8 mouse cellular contexts compared by ENCODE assay signal in the genomic region with DNA sequence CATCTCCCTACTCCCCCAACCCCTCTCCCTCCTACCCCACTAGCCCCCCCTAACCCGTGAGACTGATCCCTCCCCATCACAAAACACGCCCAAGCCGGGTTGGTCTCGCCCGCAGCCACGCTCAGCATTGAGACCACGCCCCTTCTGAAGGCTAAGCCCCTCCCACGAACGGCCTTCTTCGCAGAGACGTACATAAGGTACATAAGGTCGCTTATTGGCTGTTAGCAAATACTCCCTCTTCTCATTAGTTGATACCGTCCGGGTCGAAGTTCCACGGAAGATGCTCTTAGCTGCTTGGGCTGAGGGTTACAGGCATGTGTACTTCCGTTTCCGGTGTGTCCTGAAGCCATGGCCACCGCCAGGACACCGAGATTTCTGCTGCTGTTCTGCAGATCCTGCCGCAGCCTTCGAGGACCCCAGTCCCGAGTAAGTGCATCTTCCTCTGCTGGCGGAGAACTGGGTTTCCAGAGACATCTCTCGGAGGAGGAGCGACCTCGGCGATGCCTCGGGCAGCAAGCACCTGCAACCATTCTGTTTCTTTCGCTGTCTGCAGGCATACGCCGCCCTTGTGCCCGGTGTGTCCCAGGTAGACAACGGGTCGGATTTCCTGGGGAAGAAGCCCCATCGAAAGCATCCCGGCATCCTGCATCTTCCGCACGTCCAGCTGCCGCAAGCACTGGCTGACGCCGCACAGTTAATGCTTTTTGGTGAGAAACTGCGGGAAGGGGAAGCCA. TPM values are rescaled to one million over a fixed set of nuclear protein-coding genes. Genes with fewer than 3 reads are reported as not detected.
DNase-seq lines count a peak whose midpoint lies in the region; ATAC-seq and TF ChIP-seq lines count a peak whose summit lies in the region.

A gene (plus strand): TSS at position 245 of the 734 bp plus-strand sequence.

- H3K4me2 ChIP-seq in heart, embryonic 11.5 days: peak within 1 kb of the TSS; percentile 82
- peak within 1 kb of the TSS; percentile 86 for H3K4me2 ChIP-seq in kidney, embryonic 16.5 days (replicated peaks; ENCODE audit: low read depth, low read length)
- H3K4me2 ChIP-seq in myocyte (ENCODE audit: low read depth): peak within 1 kb of the TSS; percentile 99

- peaks cover 3% of the 10 kb centered on the region for H3K79me3 ChIP-seq in C2C12 (ENCODE audit: low read depth)

- no peak for TF ChIP-seq CTCF in C2C12 (IDR thresholded peaks at IDR 0.05; ENCODE audit: control insufficient read depth, insufficient read depth, insufficient read length)
- no peak for TF ChIP-seq CTCF in brain, embryonic 14.5 days (IDR thresholded peaks at IDR 0.05; ENCODE audit: borderline replicate concordance, extremely low read depth, insufficient read depth, insufficient read length)
- TF ChIP-seq CTCF in liver, adult 2 months (IDR thresholded peaks at IDR 0.05; ENCODE audit: low read depth, low read length): peak; percentile 20; the same call in 1 of the 2 replicates

- H3K4me1 ChIP-seq in erythroblast, embryonic 14.5 days (ENCODE audit: control insufficient read depth): peaks cover 18% of the 10 kb centered on the region
- H3K4me1 ChIP-seq in heart, embryonic 11.5 days (ENCODE audit: control insufficient read depth, insufficient read depth, low read length): peaks cover 6% of the 10 kb centered on the region; the same call in 1 of the 2 replicates
- H3K4me1 ChIP-seq in kidney, embryonic 16.5 days (ENCODE audit: insufficient read depth, low read length): peaks cover 12% of the 10 kb centered on the region
- H3K4me1 ChIP-seq in liver, adult 2 months (ENCODE audit: control insufficient read depth, insufficient read depth, low read length): peaks cover 4% of the 10 kb centered on the region; the same call in 1 of the 2 replicates

- no peaks in the 10 kb centered on the region for H3K9me3 ChIP-seq in erythroblast, embryonic 14.5 days (ENCODE audit: control insufficient read depth, low read length)
- no peaks in the 10 kb centered on the region for H3K9me3 ChIP-seq in heart, embryonic 11.5 days (replicated peaks; ENCODE audit: control insufficient read depth, low read length)
- H3K9me3 ChIP-seq in kidney, embryonic 16.5 days (ENCODE audit: low read length): no peaks in the 10 kb centered on the region

- TF ChIP-seq POLR2A in brain, embryonic 14.5 days (IDR thresholded peaks at IDR 0.05; ENCODE audit: borderline replicate concordance, extremely low read depth, insufficient read depth, insufficient read length, poor library complexity, severe bottlenecking): peak; percentile 40; the same call in 1 of the 2 replicates
- 0 out of 2 replicates have a peak, but pooled peaks have one; percentile 51 for TF ChIP-seq POLR2A in liver, adult 2 months (IDR thresholded peaks at IDR 0.05; ENCODE audit: extremely low read depth, insufficient read depth, low read length)
- peak; percentile 54 for TF ChIP-seq POLR2A in myocyte (IDR thresholded peaks at IDR 0.05; ENCODE audit: insufficient read length, low read depth)

- H3K79me2 ChIP-seq in C2C12 (ENCODE audit: control insufficient read depth, insufficient read depth): peaks cover 23% of the 10 kb centered on the region
- H3K79me2 ChIP-seq in liver, adult 2 months (ENCODE audit: control insufficient read depth, insufficient read depth, low read length): no peaks in the 10 kb centered on the region
- peaks cover 6% of the 10 kb centered on the region for H3K79me2 ChIP-seq in myocyte (ENCODE audit: control insufficient read depth, insufficient read depth)

- DNase-seq in brain, embryonic 14.5 days (ENCODE audit: low read depth): peak; percentile 99
- DNase-seq in liver, adult 2 months (ENCODE audit: extremely low read depth, low read depth, low spot score): peak; percentile 99
- DNase-seq in splenic B cell, adult 2 months (ENCODE audit: low read depth, low spot score): peak; percentile 99

- peak within 1 kb of the TSS; percentile 70 for H3K27ac ChIP-seq in heart, embryonic 11.5 days (ENCODE audit: low read depth, low read length)
- H3K27ac ChIP-seq in kidney, embryonic 16.5 days (ENCODE audit: low read length): peak within 1 kb of the TSS; percentile 84
- H3K27ac ChIP-seq in liver, adult 2 months (replicated peaks; ENCODE audit: insufficient read depth, low read depth, low read length): peak within 1 kb of the TSS; percentile 40

- WGBS in heart, embryonic 11.5 days (ENCODE audit: insufficient replicate concordance): under 1% methylated on average over 43 of the region's 43 CpGs
- under 1% methylated on average over 43 of the region's 43 CpGs for WGBS in kidney, embryonic 16.5 days
- WGBS in liver, adult 2 months: under 1% methylated on average over 43 of the region's 43 CpGs

- H3K4me3 ChIP-seq in C2C12 (ENCODE audit: insufficient read depth, poor library complexity, severe bottlenecking) (peak within 1 kb of the TSS; percentile 83), myocyte (peak within 1 kb of the TSS; percentile 66)
- peak within 1 kb of the TSS; percentile 69 for H3K4me3 ChIP-seq in erythroblast, embryonic 14.5 days (replicated peaks)
- peak within 1 kb of the TSS; percentile 82 for H3K4me3 ChIP-seq in heart, embryonic 11.5 days (ENCODE audit: low read depth, low read length)
- H3K4me3 ChIP-seq in kidney, embryonic 16.5 days (ENCODE audit: low read length): peak within 1 kb of the TSS; percentile 76
- H3K4me3 ChIP-seq in liver, adult 2 months (ENCODE audit: insufficient read depth, low read depth, low read length): peak within 1 kb of the TSS; percentile 86

- H3K27me3 ChIP-seq in C2C12 (ENCODE audit: control insufficient read depth, insufficient read depth, insufficient read length): no peaks in the 10 kb centered on the region
- no peaks in the 10 kb centered on the region for H3K27me3 ChIP-seq in erythroblast, embryonic 14.5 days (ENCODE audit: control insufficient read depth)
- H3K27me3 ChIP-seq in heart, embryonic 11.5 days (ENCODE audit: control insufficient read depth, insufficient read depth, low read length): no peaks in the 10 kb centered on the region
- H3K27me3 ChIP-seq in kidney, embryonic 16.5 days (ENCODE audit: insufficient read depth, low read length): no peaks in the 10 kb centered on the region
- H3K27me3 ChIP-seq in liver, adult 2 months (ENCODE audit: control insufficient read depth, insufficient read depth, low read length): no peaks in the 10 kb centered on the region
- no peaks in the 10 kb centered on the region for H3K27me3 ChIP-seq in myocyte (ENCODE audit: control insufficient read depth, insufficient read depth, insufficient read length)
- no peaks in the 10 kb centered on the region for H3K27me3 ChIP-seq in splenic B cell, adult 2 months (ENCODE audit: control insufficient read depth, insufficient read depth, low read length, poor library complexity, severe bottlenecking)

- peaks cover 21% of the 10 kb centered on the region for H3K36me3 ChIP-seq in C2C12 (ENCODE audit: control insufficient read depth, insufficient read depth)
- peaks cover 25% of the 10 kb centered on the region for H3K36me3 ChIP-seq in erythroblast, embryonic 14.5 days (ENCODE audit: control insufficient read depth)
- peaks cover 11% of the 10 kb centered on the region for H3K36me3 ChIP-seq in heart, embryonic 11.5 days (ENCODE audit: control insufficient read depth, insufficient read depth, low read length)
- peaks cover 31% of the 10 kb centered on the region for H3K36me3 ChIP-seq in kidney, embryonic 16.5 days (ENCODE audit: insufficient read depth, low read length)
- peaks cover 22% of the 10 kb centered on the region for H3K36me3 ChIP-seq in liver, adult 2 months (ENCODE audit: control insufficient read depth, insufficient read depth, low read length)
- H3K36me3 ChIP-seq in myocyte (ENCODE audit: control insufficient read depth, insufficient read depth): no peaks in the 10 kb centered on the region
- peaks cover 7% of the 10 kb centered on the region for H3K36me3 ChIP-seq in splenic B cell, adult 2 months (ENCODE audit: control insufficient read depth, insufficient read depth, low read length, poor library complexity, severe bottlenecking)

- peak within 1 kb of the TSS; percentile 82 for H3K9ac ChIP-seq in heart, embryonic 11.5 days (ENCODE audit: low read depth, low read length)
- peak within 1 kb of the TSS; percentile 83 for H3K9ac ChIP-seq in kidney, embryonic 16.5 days (replicated peaks; ENCODE audit: low read length)
- peak within 1 kb of the TSS; percentile 73 for H3K9ac ChIP-seq in liver, adult 2 months (ENCODE audit: low read depth, low read length)

- peak; percentile 96 for ATAC-seq in heart, embryonic 11.5 days (replicated peaks; ENCODE audit: insufficient number of reproducible peaks, low FRiP score, low TSS enrichment)
- ATAC-seq in kidney, embryonic 16.5 days (ENCODE audit: low FRiP score, low TSS enrichment): peak; percentile 97

- H3ac ChIP-seq in C2C12 (ENCODE audit: control insufficient read depth, insufficient read length, low read depth): peak within 1 kb of the TSS; percentile 86
- peak within 1 kb of the TSS; percentile 4 for H3ac ChIP-seq in myocyte (ENCODE audit: control insufficient read depth, insufficient read length)

TF ChIP-seq in C2C12, 6 proteins besides CTCF, POLR2A, EP300 and RAD21:
- TF ChIP-seq USF1 (IDR thresholded peaks at IDR 0.05; ENCODE audit: low read depth) (no peak), MAX (IDR thresholded peaks at IDR 0.05) (no peak), MYOD1 (IDR thresholded peaks at IDR 0.05; ENCODE audit: control insufficient read depth, insufficient read length, low read depth) (no peak), FOSL1 (IDR thresholded peaks at IDR 0.05; ENCODE audit: insufficient read depth, low read length, poor library complexity, severe bottlenecking) (no peak), CEBPB (IDR thresholded peaks at IDR 0.05; ENCODE audit: low read depth) (no peak), MYOG (IDR thresholded peaks at IDR 0.05; ENCODE audit: control insufficient read depth, extremely low read depth, insufficient read length) (no peak)

TF ChIP-seq in myocyte, 11 proteins besides CTCF, POLR2A, EP300 and RAD21 (continues in another document):
- no peak for TF ChIP-seq USF1 (IDR thresholded peaks at IDR 0.05; ENCODE audit: low read depth)
- no peak for TF ChIP-seq MYOD1 (IDR thresholded peaks at IDR 0.05; ENCODE audit: control insufficient read depth in 1 of 3, insufficient read length in 2 of 3, low read depth in 2 of 3)
- no peak for TF ChIP-seq TCF12 (IDR thresholded peaks at IDR 0.05; ENCODE audit: insufficient read depth, poor library complexity, severe bottlenecking)
- TF ChIP-seq REST (IDR thresholded peaks at IDR 0.05; ENCODE audit: insufficient read depth, insufficient read length): no peak
- no peak for TF ChIP-seq TCF3 (IDR thresholded peaks at IDR 0.05; ENCODE audit: insufficient read length, low read depth)
- TF ChIP-seq CEBPB (IDR thresholded peaks at IDR 0.05; ENCODE audit: insufficient read depth, poor library complexity, severe bottlenecking): no peak

RNA-seq across cellular contexts. Expression of the gene that starts here (rescaled TPM):
- polyA plus RNA-seq in C2C12 (2012; fragmentation: generic; extraction: Trizol): 20.1 TPM
- polyA plus RNA-seq in brain, embryonic 14.5 days (2012; rRNA removed): 64.9 and 76.0 TPM in 2 replicates
- polyA plus RNA-seq in erythroblast, embryonic 14.5 days (2012): 0.31 and 0.62 TPM in 2 replicates
- 41.9 and 46.9 TPM in 2 replicates for polyA plus RNA-seq in heart, embryonic 11.5 days (2014; fragmentation: Nextera tagmentation; extraction: Ambion mirVana)
- 49.1 and 57.3 TPM in 2 replicates for polyA plus RNA-seq in kidney, embryonic 16.5 days (2015; fragmentation: Nextera tagmentation; extraction: Ambion mirVana)
- 14.0 and 23.2 TPM in 2 replicates for total RNA-seq in liver, adult 2 months (2014; rRNA removed)
- 18.2 and 21.0 TPM in 2 replicates for polyA plus RNA-seq in liver, adult 2 months (2012; rRNA removed)
- 24.1 TPM for polyA plus RNA-seq in myocyte (2012; fragmentation: generic; extraction: Trizol)

Comparison
In these comparisons a context has a peak if more than half of its experiments do, and no peak if none do; other contexts are left out.
1. Peak in every context shown above with its lines: DNase-seq, ATAC-seq, H3K4me3 ChIP-seq and H3K27ac ChIP-seq.
2. RNA of the gene that starts here (polyA plus RNA-seq): 64.9 to 76.0 TPM in brain, embryonic 14.5 days, 49.1 to 57.3 TPM in kidney, embryonic 16.5 days, 41.9 to 46.9 TPM in heart, embryonic 11.5 days, 24.1 TPM in myocyte (single experiment), 18.2 to 21.0 TPM in liver, adult 2 months and 20.1 TPM in C2C12 (single experiment); 0.31 to 0.62 TPM in erythroblast, embryonic 14.5 days; every median in the first group is over 10 times any median in the second.